Mouse (Mus musculus): ENCODE results near the gene Agrp. TPM values are rescaled to one million over a fixed set of nuclear protein-coding genes. Genes with fewer than 3 reads are reported as not detected.
A peak's percentile ranks its signal among the peaks of the same experiment; 100 is the strongest.

Gene Agrp
- polyA plus RNA-seq, 1 experiment from 2014 or later: 0.75 TPM

DNA sequence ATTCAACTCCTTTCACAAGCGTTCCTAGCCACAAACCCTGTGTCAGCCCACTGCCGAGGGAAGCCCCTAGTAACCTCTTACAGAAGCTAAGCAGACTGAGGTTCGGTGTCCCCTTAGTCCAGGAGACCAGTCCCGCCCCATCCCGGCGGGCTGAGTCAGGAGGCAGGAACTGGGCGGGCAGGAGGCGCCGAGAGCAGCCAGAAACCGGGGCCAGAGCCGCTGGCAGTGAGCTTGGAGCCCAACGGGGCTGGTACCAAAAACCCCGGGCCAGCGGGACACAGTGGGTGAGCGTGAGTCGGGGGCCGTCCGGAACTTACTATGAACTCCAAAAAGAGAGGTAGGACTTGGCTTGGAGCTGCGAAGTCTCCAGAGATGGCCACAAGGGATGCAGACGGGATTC, 24.2 kb downstream of the Agrp start:
- peak overlapping the region; percentile 59; the same call in 1 of the 2 replicates for H3K27ac ChIP-seq (ENCODE audit: low read length)
- H3K4me1 ChIP-seq (ENCODE audit: insufficient read depth, low read depth, low read length): peaks cover 8% of the 10 kb centered on the region
- ATAC-seq: peak; percentile 58
- no peaks in the 10 kb centered on the region for H3K27me3 ChIP-seq (replicated peaks; ENCODE audit: insufficient read depth, low read length)
- TF ChIP-seq CTCF (IDR thresholded peaks at IDR 0.05): no peak
- no peak for TF ChIP-seq EP300 (IDR thresholded peaks at IDR 0.05)
- peak overlapping the region; percentile 54 for H3K4me3 ChIP-seq (ENCODE audit: low read depth, low read length)
- 4% methylated on average over 19 of the region's 20 CpGs for WGBS
- H3K36me3 ChIP-seq (ENCODE audit: insufficient read depth, low read length): peaks cover 18% of the 10 kb centered on the region
- no peaks in the 10 kb centered on the region for H3K9me3 ChIP-seq (ENCODE audit: low read length)
- peak overlapping the region; percentile 44 for H3K9ac ChIP-seq (replicated peaks; ENCODE audit: low read depth)
- H3K4me2 ChIP-seq (replicated peaks; ENCODE audit: low read depth, low read length): peak overlapping the region; percentile 92
- DNase-seq (ENCODE audit: low spot score): peak; percentile 60

DNA sequence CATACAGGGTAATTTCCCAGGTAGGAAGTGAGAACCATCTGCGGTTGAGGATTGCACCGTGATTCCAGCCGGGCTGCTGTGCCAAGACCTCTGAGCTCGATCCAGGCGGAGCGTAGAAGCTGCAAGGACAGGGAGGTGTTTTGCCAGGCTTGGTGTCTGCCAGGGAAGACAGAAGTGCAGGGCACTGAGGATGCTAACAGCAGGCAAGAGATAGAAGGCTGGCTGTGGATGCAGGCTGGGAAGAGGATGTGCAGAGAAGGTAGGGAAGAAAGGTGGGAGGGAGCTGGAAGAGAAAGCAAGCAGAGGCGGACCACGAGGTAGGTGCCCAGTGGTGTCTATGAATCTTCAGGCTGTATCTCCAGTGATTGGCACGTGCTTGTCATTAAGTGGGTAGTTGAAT, 25.4 kb downstream of the Agrp start:
- DNase-seq (ENCODE audit: low spot score): no peak
- Histone ChIP-seq H3K9ac (replicated peaks; ENCODE audit: low read depth) (no peak overlapping the region), H3K4me1 (ENCODE audit: insufficient read depth, low read depth, low read length) (peaks cover 8% of the 10 kb centered on the region), H3K27me3 (replicated peaks; ENCODE audit: insufficient read depth, low read length) (no peaks in the 10 kb centered on the region), H3K4me3 (ENCODE audit: low read depth, low read length) (no peak overlapping the region), H3K27ac (ENCODE audit: low read length) (no peak overlapping the region), H3K4me2 (replicated peaks; ENCODE audit: low read depth, low read length) (no peak overlapping the region), H3K36me3 (ENCODE audit: insufficient read depth, low read length) (peaks cover 7% of the 10 kb centered on the region), H3K9me3 (ENCODE audit: low read length) (no peaks in the 10 kb centered on the region)
- TF ChIP-seq EP300 (IDR thresholded peaks at IDR 0.05): no peak
- TF ChIP-seq CTCF (IDR thresholded peaks at IDR 0.05): no peak
- ATAC-seq: no peak
- WGBS: 83% methylated on average over 9 of the region's 9 CpGs

DNA sequence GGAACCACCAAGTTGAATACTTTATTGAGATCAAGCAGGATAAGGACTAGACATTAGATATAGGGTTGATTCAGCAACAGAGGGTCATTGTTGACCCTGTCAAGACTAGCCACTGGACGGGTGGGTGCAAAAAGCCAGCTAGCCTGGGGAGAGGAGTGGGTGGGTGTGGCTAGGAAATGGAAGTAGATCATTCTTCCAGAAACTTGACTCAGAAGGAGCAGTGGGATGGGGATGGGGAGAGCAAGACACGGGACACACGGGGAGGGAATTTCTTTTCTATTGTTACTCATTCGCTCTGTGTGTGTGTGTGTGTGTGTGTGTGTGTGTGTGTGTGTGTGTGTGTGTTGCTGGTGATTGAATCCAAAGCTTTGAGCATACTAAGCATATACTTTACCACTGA, 27.4 kb downstream of the Agrp start:
- Histone ChIP-seq H3K4me2 (replicated peaks; ENCODE audit: low read depth, low read length) (no peak overlapping the region), H3K9ac (replicated peaks; ENCODE audit: low read depth) (no peak overlapping the region), H3K27ac (ENCODE audit: low read length) (peak overlapping the region; percentile 35; the same call in 1 of the 2 replicates), H3K9me3 (ENCODE audit: low read length) (no peaks in the 10 kb centered on the region), H3K36me3 (ENCODE audit: insufficient read depth, low read length) (no peaks in the 10 kb centered on the region; the same call in 1 of the 2 replicates), H3K4me3 (ENCODE audit: low read depth, low read length) (no peak overlapping the region), H3K27me3 (replicated peaks; ENCODE audit: insufficient read depth, low read length) (no peaks in the 10 kb centered on the region), H3K4me1 (ENCODE audit: insufficient read depth, low read depth, low read length) (peaks cover 8% of the 10 kb centered on the region)
- WGBS: 54% methylated on average over 4 of the region's 4 CpGs
- DNase-seq (ENCODE audit: low spot score) (peak; percentile 29), ATAC-seq (no peak)
- no peak for TF ChIP-seq CTCF (IDR thresholded peaks at IDR 0.05)
- no peak for TF ChIP-seq EP300 (IDR thresholded peaks at IDR 0.05)

DNA sequence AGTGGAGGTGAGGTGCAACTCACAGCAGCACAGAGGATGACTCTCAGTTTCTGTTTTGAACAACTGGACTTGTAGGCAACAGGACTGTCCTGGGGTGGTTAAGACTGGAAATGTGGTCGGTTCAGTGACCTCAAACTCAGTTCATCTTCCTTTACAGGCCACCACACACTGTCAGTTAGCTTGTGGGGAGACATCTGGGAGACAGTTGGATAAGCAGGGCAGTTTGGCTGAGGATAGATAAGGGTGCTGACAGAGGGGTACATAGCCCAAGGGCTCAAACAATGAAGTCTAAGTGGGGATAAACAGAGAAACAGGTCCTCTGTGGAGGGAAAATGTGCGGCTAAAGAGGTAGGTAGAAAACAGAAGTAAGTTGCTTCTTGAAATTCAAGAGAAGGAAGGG, 27.8 kb downstream of the Agrp start:
- Histone ChIP-seq H3K36me3 (ENCODE audit: insufficient read depth, low read length) (no peaks in the 10 kb centered on the region), H3K9me3 (ENCODE audit: low read length) (no peaks in the 10 kb centered on the region), H3K4me1 (ENCODE audit: insufficient read depth, low read depth, low read length) (peaks cover 11% of the 10 kb centered on the region), H3K9ac (replicated peaks; ENCODE audit: low read depth) (no peak overlapping the region), H3K27ac (ENCODE audit: low read length) (peak overlapping the region; percentile 35; the same call in 1 of the 2 replicates), H3K4me2 (replicated peaks; ENCODE audit: low read depth, low read length) (no peak overlapping the region), H3K4me3 (ENCODE audit: low read depth, low read length) (no peak overlapping the region), H3K27me3 (replicated peaks; ENCODE audit: insufficient read depth, low read length) (no peaks in the 10 kb centered on the region)
- 56% methylated on average over 2 of the region's 2 CpGs for WGBS
- TF ChIP-seq CTCF (IDR thresholded peaks at IDR 0.05): no peak
- TF ChIP-seq EP300 (IDR thresholded peaks at IDR 0.05): no peak
- no peak for ATAC-seq
- no peak for DNase-seq (ENCODE audit: low spot score)

DNA sequence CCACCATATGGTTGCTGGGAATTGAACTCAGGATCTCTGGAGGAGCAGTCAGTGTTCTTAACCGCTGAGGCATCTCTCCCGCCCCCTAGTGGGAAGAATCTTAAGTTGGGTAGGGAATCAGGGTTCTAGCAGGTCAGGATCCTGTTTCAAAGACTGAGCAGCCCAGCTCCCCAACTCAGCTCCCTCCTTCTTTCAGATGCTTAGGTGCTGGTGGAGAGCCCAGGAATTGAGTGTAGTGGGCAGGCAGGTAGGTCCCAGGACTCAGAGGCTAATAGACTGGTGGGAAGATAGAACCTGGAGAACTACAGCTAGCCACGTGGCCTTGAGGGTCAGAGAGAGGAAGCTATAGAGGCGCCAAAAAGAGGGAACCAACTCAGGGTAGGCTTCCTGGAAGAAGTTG, 29.5 kb downstream of the Agrp start:
- 32% methylated on average over 4 of the region's 4 CpGs for WGBS
- H3K9ac ChIP-seq (replicated peaks; ENCODE audit: low read depth): no peak overlapping the region
- ATAC-seq: no peak
- 0 out of 2 replicates have a peak, but pooled peaks cover 4% of the 10 kb centered on the region for H3K4me1 ChIP-seq (ENCODE audit: insufficient read depth, low read depth, low read length)
- peak; percentile 66 for TF ChIP-seq CTCF (IDR thresholded peaks at IDR 0.05)
- no peak for TF ChIP-seq EP300 (IDR thresholded peaks at IDR 0.05)
- peak overlapping the region; percentile 71; the same call in 1 of the 2 replicates for H3K4me2 ChIP-seq (replicated peaks; ENCODE audit: low read depth, low read length)
- H3K4me3 ChIP-seq (ENCODE audit: low read depth, low read length): no peak overlapping the region
- H3K27me3 ChIP-seq (replicated peaks; ENCODE audit: insufficient read depth, low read length): no peaks in the 10 kb centered on the region
- H3K36me3 ChIP-seq (ENCODE audit: insufficient read depth, low read length): no peaks in the 10 kb centered on the region
- no peak for DNase-seq (ENCODE audit: low spot score)
- no peak overlapping the region for H3K27ac ChIP-seq (ENCODE audit: low read length)
- H3K9me3 ChIP-seq (ENCODE audit: low read length): no peaks in the 10 kb centered on the region

DNA sequence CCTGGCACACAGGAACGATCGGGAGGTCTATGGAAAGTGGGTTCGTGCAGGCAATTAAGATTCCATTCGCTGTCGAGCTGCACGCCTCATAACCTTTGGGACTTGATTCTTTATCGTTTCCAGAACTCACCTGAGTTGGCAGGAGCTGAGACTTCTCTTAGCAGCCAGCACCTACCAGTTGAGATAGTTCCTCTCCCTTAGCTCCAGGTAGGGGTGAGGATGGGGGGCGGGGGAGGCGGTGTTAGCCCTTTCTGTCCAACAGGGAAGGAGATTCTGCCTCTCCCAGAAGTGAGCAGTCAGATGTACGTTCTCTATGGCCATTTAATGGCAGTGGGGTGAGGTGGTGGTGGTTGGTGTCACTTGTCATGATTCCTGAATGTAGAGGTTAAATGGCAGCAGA, 30.1 kb downstream of the Agrp start:
- Histone ChIP-seq H3K36me3 (ENCODE audit: insufficient read depth, low read length) (no peaks in the 10 kb centered on the region), H3K4me3 (ENCODE audit: low read depth, low read length) (peak overlapping the region; percentile 72), H3K4me1 (ENCODE audit: insufficient read depth, low read depth, low read length) (0 out of 2 replicates have a peak, but pooled peaks cover 4% of the 10 kb centered on the region), H3K27me3 (replicated peaks; ENCODE audit: insufficient read depth, low read length) (no peaks in the 10 kb centered on the region), H3K9me3 (ENCODE audit: low read length) (no peaks in the 10 kb centered on the region), H3K27ac (ENCODE audit: low read length) (peak overlapping the region; percentile 92), H3K9ac (replicated peaks; ENCODE audit: low read depth) (peak overlapping the region; percentile 90), H3K4me2 (replicated peaks; ENCODE audit: low read depth, low read length) (peak overlapping the region; percentile 71)
- ATAC-seq (no peak), DNase-seq (ENCODE audit: low spot score) (no peak)
- TF ChIP-seq CTCF (IDR thresholded peaks at IDR 0.05): no peak
- no peak for TF ChIP-seq EP300 (IDR thresholded peaks at IDR 0.05)
- WGBS: 7% methylated on average over 10 of the region's 10 CpGs
